Mouse (Mus musculus): ENCODE results near the gene Chrm1.

GRCm38 (mm10) chr19:8706930-8707329 is 43.3 kb downstream of the Chrm1 start:
- TF ChIP-seq CEBPB (IDR thresholded peaks at IDR 0.05; ENCODE audit: insufficient read depth, poor library complexity, severe bottlenecking) (no peak), POLR2A (IDR thresholded peaks at IDR 0.05; ENCODE audit: insufficient read length, low read depth) (no peak), USF1 (IDR thresholded peaks at IDR 0.05; ENCODE audit: low read depth) (no peak), E2F4 (IDR thresholded peaks at IDR 0.05; ENCODE audit: insufficient read depth) (no peak), REST (IDR thresholded peaks at IDR 0.05; ENCODE audit: insufficient read depth, insufficient read length) (no peak), MAX (IDR thresholded peaks at IDR 0.05; ENCODE audit: low read depth) (no peak), TCF3 (IDR thresholded peaks at IDR 0.05; ENCODE audit: insufficient read length, low read depth) (no peak), MYOD1 (IDR thresholded peaks at IDR 0.05; ENCODE audit: control insufficient read depth in 1 of 3, insufficient read length in 2 of 3, low read depth in 2 of 3) (no peak), SRF (IDR thresholded peaks at IDR 0.05; ENCODE audit: control insufficient read depth, insufficient read length, low read depth) (no peak), POLR2AphosphoS2 (IDR thresholded peaks at IDR 0.05; ENCODE audit: insufficient read length, low read depth) (no peak), TCF12 (IDR thresholded peaks at IDR 0.05; ENCODE audit: insufficient read depth, poor library complexity, severe bottlenecking) (no peak), MYOG (IDR thresholded peaks at IDR 0.05; ENCODE audit: control insufficient read depth in 1 of 3, insufficient read depth in 1 of 3, insufficient read length in 2 of 3, low read depth in 2 of 3) (no peak)

Data from myocyte (in vitro differentiated cells).